Comparison of ENCODE assay signal across 9 mouse cellular contexts in genomic region chr11:7213161-7213500, GRCm38 (mm10). TPM values are rescaled to one million over a fixed set of nuclear protein-coding genes. Genes with fewer than 3 reads are reported as not detected.
DNase-seq lines count a peak whose midpoint lies in the region; ATAC-seq and TF ChIP-seq lines count a peak whose summit lies in the region.
"Had no signal": no experiment of that assay in that cellular context is flagged by ENCODE, and none has a peak within 500 bp of the region (broad histone marks: within the 10 kb centered on the region; RNA-seq: fewer than 3 reads in every experiment).

No protein-coding gene starts in this region.

- H3K36me3 ChIP-seq in neural tube, embryonic 11.5 days (ENCODE audit: control insufficient read depth, insufficient read depth, low read length), result no peaks in the 10 kb centered on the region
- peaks cover 10% of the 10 kb centered on the region for H3K36me3 ChIP-seq in limb, embryonic 14.5 days (ENCODE audit: control insufficient read depth, insufficient read depth, low read length)
- no peaks in the 10 kb centered on the region for H3K36me3 ChIP-seq in stomach, embryonic 15.5 days

- peaks cover 11% of the 10 kb centered on the region for H3K4me1 ChIP-seq in neural tube, embryonic 11.5 days (ENCODE audit: control insufficient read depth, insufficient read depth, low read length)
- peaks cover 11% of the 10 kb centered on the region for H3K4me1 ChIP-seq in limb, embryonic 14.5 days (ENCODE audit: control insufficient read depth, insufficient read depth, low read length)
- H3K4me1 ChIP-seq in stomach, embryonic 15.5 days, result peaks cover 20% of the 10 kb centered on the region

- peak overlapping the region; percentile 86 for H3K4me2 ChIP-seq in neural tube, embryonic 11.5 days (ENCODE audit: low read depth)
- H3K4me2 ChIP-seq in limb, embryonic 14.5 days (replicated peaks; ENCODE audit: low read depth, low read length, severe bottlenecking), result peak overlapping the region; percentile 82
- H3K4me2 ChIP-seq in stomach, embryonic 15.5 days, result peak overlapping the region; percentile 97

- H3K9me3 ChIP-seq in neural tube, embryonic 11.5 days (ENCODE audit: control insufficient read depth, low read length), result no peaks in the 10 kb centered on the region
- no peaks in the 10 kb centered on the region for H3K9me3 ChIP-seq in limb, embryonic 14.5 days (ENCODE audit: control insufficient read depth, low read length)
- no peaks in the 10 kb centered on the region for H3K9me3 ChIP-seq in stomach, embryonic 15.5 days

- no peak for TF ChIP-seq CTCF in gastrocnemius, adult 2 months (IDR thresholded peaks at IDR 0.05)

- TF ChIP-seq POLR2A in limb, embryonic 14.5 days (IDR thresholded peaks at IDR 0.05; ENCODE audit: borderline replicate concordance, extremely low read depth, insufficient read depth, insufficient read length), result no peak

- H3K4me3 ChIP-seq in gastrocnemius, adult 2 months, result peak overlapping the region; percentile 82
- H3K4me3 ChIP-seq in neural tube, embryonic 11.5 days (ENCODE audit: low read depth, low read length), result peak overlapping the region; percentile 56
- peak overlapping the region; percentile 52 for H3K4me3 ChIP-seq in limb, embryonic 14.5 days (replicated peaks; ENCODE audit: low read length)
- H3K4me3 ChIP-seq in stomach, embryonic 15.5 days (replicated peaks), result peak overlapping the region; percentile 67

- no peak; the same call in 1 of the 2 replicates for ATAC-seq in neural tube, embryonic 11.5 days (ENCODE audit: insufficient read depth, low FRiP score, low TSS enrichment)
- ATAC-seq in limb, embryonic 14.5 days (ENCODE audit: low FRiP score, low read depth), result no peak
- no peak for ATAC-seq in stomach, embryonic 15.5 days (ENCODE audit: insufficient read depth, low FRiP score, low read depth)

- H3K9ac ChIP-seq in neural tube, embryonic 11.5 days (ENCODE audit: low read length), result peak overlapping the region; percentile 66
- peak overlapping the region; percentile 58 for H3K9ac ChIP-seq in limb, embryonic 14.5 days (ENCODE audit: low read depth, low read length, severe bottlenecking)
- H3K9ac ChIP-seq in stomach, embryonic 15.5 days, result peak overlapping the region; percentile 37

- peak overlapping the region; percentile 74 for H3K27ac ChIP-seq in gastrocnemius, adult 2 months
- H3K27ac ChIP-seq in neural tube, embryonic 11.5 days (ENCODE audit: low read depth, low read length), result no peak overlapping the region
- peak overlapping the region; percentile 58; the same call in 1 of the 2 replicates for H3K27ac ChIP-seq in limb, embryonic 14.5 days (replicated peaks; ENCODE audit: low read depth, low read length)
- H3K27ac ChIP-seq in stomach, embryonic 15.5 days, result 0 out of 2 replicates have a peak overlapping the region, but pooled peaks have one; percentile 28

- H3K27me3 ChIP-seq in neural tube, embryonic 11.5 days (ENCODE audit: control insufficient read depth, insufficient read depth, low read length), result peaks cover 14% of the 10 kb centered on the region
- peaks cover 23% of the 10 kb centered on the region; the same call in 1 of the 2 replicates for H3K27me3 ChIP-seq in limb, embryonic 14.5 days (ENCODE audit: control insufficient read depth, insufficient read depth, low read length)
- H3K27me3 ChIP-seq in stomach, embryonic 15.5 days (replicated peaks), result peaks cover 26% of the 10 kb centered on the region

- intact Hi-C loops in gastrocnemius, adult 2 months (cut with DNase I), result loop anchor here (5.0 to 10.0 kb wide), 2 partner anchors 354 to 1312 kb away; no protein-coding TSS in a partner anchor

- 1% methylated on average over 17 of the region's 19 CpGs for WGBS in neural tube, embryonic 11.5 days
- 1% methylated on average over 19 of the region's 19 CpGs for WGBS in limb, embryonic 14.5 days
- 3% methylated on average over 19 of the region's 19 CpGs for WGBS in stomach, embryonic 15.5 days

- no peak for DNase-seq in gastrocnemius, adult 2 months
- no peak for DNase-seq in gastrocnemius, adult 18-20 months (ENCODE audit: low spot score)
- no peak for DNase-seq in neural tube, embryonic 11.5 days (ENCODE audit: low spot score)
- no peak for DNase-seq in neural tube, embryonic 10.5 days (ENCODE audit: extremely low spot score, low spot score)
- DNase-seq in limb, embryonic 14.5 days (ENCODE audit: low spot score), result no peak
- DNase-seq in gastrocnemius, postnatal 25 days, result no peak
- no peak for DNase-seq in thymus, postnatal 25 days

RNA-seq across cellular contexts. Expression of gene Igfbp3, which starts 0.6 kb away (rescaled TPM):
- total RNA-seq in gastrocnemius, adult 2 months (2021), result 10 to 100 TPM; 10.7 to 18.1 TPM
- total RNA-seq in gastrocnemius, adult 18-20 months (2021), result 10 to 100 TPM; 12.0 to 13.4 TPM
- 36.4 and 37.4 TPM in 2 replicates for polyA plus RNA-seq in neural tube, embryonic 11.5 days (2014; fragmentation: Nextera tagmentation; extraction: Ambion mirVana)
- polyA plus RNA-seq in limb, embryonic 14.5 days (2012; rRNA removed), result 277 and 285 TPM in 2 replicates
- 191 and 214 TPM in 2 replicates for polyA plus RNA-seq in limb, embryonic 14.5 days (2014; fragmentation: Nextera tagmentation; extraction: Ambion mirVana)
- polyA plus RNA-seq in stomach, embryonic 15.5 days (2015; fragmentation: Nextera tagmentation; extraction: Ambion mirVana), result 52.4 and 56.4 TPM in 2 replicates
- total RNA-seq in gastrocnemius, postnatal 25 days (2021), result 10 to 100 TPM; 21.2 to 23.2 TPM
- total RNA-seq: hematopoietic stem cell, adult 5-6 weeks had no signal

RNA-seq across cellular contexts. Expression of gene Igfbp1, which starts 15.5 kb away (rescaled TPM):
- not detected for total RNA-seq in gastrocnemius, adult 2 months (2021)
- total RNA-seq in gastrocnemius, adult 18-20 months (2021), result not detected
- polyA plus RNA-seq in neural tube, embryonic 11.5 days (2014; fragmentation: Nextera tagmentation; extraction: Ambion mirVana), result 0.26 and 0.34 TPM in 2 replicates
- 1.4 and 2.0 TPM in 2 replicates for polyA plus RNA-seq in limb, embryonic 14.5 days (2012; rRNA removed)
- polyA plus RNA-seq in limb, embryonic 14.5 days (2014; fragmentation: Nextera tagmentation; extraction: Ambion mirVana), result 1.6 and 1.7 TPM in 2 replicates
- polyA plus RNA-seq in stomach, embryonic 15.5 days (2015; fragmentation: Nextera tagmentation; extraction: Ambion mirVana), result 4.2 and 8.7 TPM in 2 replicates
- not detected for total RNA-seq in gastrocnemius, postnatal 25 days (2021)
- total RNA-seq: hematopoietic stem cell, adult 5-6 weeks had no signal

RNA-seq across cellular contexts. Expression of gene Gm11985, which starts 24.8 kb away (rescaled TPM):
- total RNA-seq in gastrocnemius, adult 2 months (2021), result not detected
- not detected for total RNA-seq in gastrocnemius, adult 18-20 months (2021)
- polyA plus RNA-seq in neural tube, embryonic 11.5 days (2014; fragmentation: Nextera tagmentation; extraction: Ambion mirVana), result not detected in 2 replicates
- 0.06 and 0.14 TPM in 2 replicates for polyA plus RNA-seq in limb, embryonic 14.5 days (2012; rRNA removed)
- not detected in 2 replicates for polyA plus RNA-seq in limb, embryonic 14.5 days (2014; fragmentation: Nextera tagmentation; extraction: Ambion mirVana)
- not detected in 2 replicates for polyA plus RNA-seq in stomach, embryonic 15.5 days (2015; fragmentation: Nextera tagmentation; extraction: Ambion mirVana)
- not detected for total RNA-seq in gastrocnemius, postnatal 25 days (2021)
- total RNA-seq: hematopoietic stem cell, adult 5-6 weeks had no signal
